Mouse (Mus musculus): ENCODE measurements at regions not wholly inside any gene's neighbourhood (a gene's known extent, or its start where the extent isn't known, plus 50 kb on each side); places are given as distances from the start of the nearest gene placed in this dataset.
A peak's percentile ranks its signal among the peaks of the same experiment; 100 is the strongest.

DNA sequence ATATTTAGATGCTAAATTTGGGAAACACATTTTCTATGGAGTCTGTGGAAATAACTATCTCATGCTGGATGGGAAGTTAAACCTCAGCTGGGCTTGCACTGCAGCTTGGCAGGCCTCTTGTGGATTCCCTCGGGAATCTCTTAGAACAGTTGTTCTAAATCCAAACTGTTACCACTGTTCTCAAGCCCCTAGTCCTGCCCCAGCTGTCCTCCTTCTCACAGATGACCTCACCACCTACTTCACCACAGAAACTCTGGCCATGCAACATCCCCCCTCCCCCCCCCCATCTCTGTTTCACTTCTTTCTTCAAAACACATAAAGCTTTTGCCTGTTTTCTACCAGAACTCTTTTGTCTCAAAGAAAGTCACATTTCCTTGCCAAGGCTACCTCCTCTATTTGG is 136.6 kb upstream of the Wdr44 start:
- no peak for DNase-seq

DNA sequence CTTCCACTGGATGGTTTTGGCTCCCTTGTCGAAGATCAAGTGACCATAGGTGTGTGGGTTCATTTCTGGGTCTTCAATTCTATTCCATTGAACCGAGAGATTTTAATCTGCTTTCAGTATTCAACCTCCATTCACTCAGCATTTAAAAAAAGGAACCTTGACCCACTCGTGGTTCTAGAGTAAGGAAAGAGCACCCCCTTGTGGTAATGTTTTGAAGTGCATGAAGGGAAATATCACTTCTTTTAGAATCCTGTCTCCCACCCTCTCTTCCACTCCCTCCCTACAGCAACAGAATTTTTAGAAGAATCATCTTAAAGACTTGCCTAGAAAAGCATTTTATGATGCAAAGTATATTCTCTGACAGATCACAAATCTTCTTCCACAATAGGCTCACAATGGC is 127.3 kb upstream of the Wdr44 start:
- DNase-seq: peak in 1 of 2 experiments; percentile 25

Measured in cerebellum, adult 18-20 months (tissue).